Mouse (Mus musculus) Patski (cell line): ENCODE results near the gene Tcf21. TPM values are rescaled to one million over a fixed set of nuclear protein-coding genes. Genes with fewer than 3 reads are reported as not detected.

Experiments
- ATAC-seq: fragments of 100-300 bp; one replicate; pipeline ENCODE4 v1.8.0; 2021
- CTCF ChIA-PET: fragments of 350-600 bp; sonication (Branson Sonifier 250); formaldehyde crosslinking; loops from one replicate; lab custom pipeline; 2022; ENCODE audit warnings: inconsistent platforms; lab: Charles Lee
- POLR2A ChIA-PET: fragments of 350-600 bp; sonication (Branson Sonifier 250); formaldehyde crosslinking; loops from one replicate; lab custom pipeline; 2022; ENCODE audit warnings: antibody characterized with exemption, inconsistent platforms; lab: Charles Lee
- DNase-seq: peaks from one replicate; pipeline ENCODE4 v3.0.0-alpha.2; 2011; ENCODE audit warnings: low read depth, low spot score
- H3K27me3 ChIP-seq: fragments of 371-371 bp; one replicate; pipeline ENCODE4 v1.5.1; 2021
- CTCF ChIP-seq: fragments of 100-300 bp; IDR thresholded peaks from one replicate; pipeline ENCODE4 v1.5.1; 2021
- in situ Hi-C: fragments of 300-500 bp; cut with MboI; formaldehyde crosslinking; loops from 3 replicates; pipeline ENCODE4 v1.11.1; 2018; ENCODE audit warnings: low pct_unique_long_range_greater_than_20kb, mixed read lengths
- polyA plus RNA-seq: library from polyadenylated mRNA; unstranded; gene quantifications from one replicate; pipeline ENCODE4 v1.2.3, GENCODE M21; 2021

The Tcf21 gene
- polyA plus RNA-seq, 1 experiment from 2014 or later, result not detected

GRCm38 (mm10) chr10:22826244-22826643 lies 6.3 kb upstream of the Tcf21 start:
- in situ Hi-C loops, result no loop called here

GRCm38 (mm10) chr10:22822896-22823295 lies 2.9 kb upstream of the Tcf21 start:
- in situ Hi-C loops, result no loop called here
- DNase-seq (no peak), ATAC-seq (no peak)
- ChIA-PET POLR2A (no interaction called here), CTCF (interaction anchor here (1.6 kb wide), 1 partner anchor 9 kb away, joined by 4 read pairs; no protein-coding TSS in a partner anchor)
- peaks cover 38% of the 10 kb centered on the region for H3K27me3 ChIP-seq
- no peak for TF ChIP-seq CTCF

More at GRCm38 (mm10) chr10:22826244-22826643, 6.3 kb upstream of the Tcf21 start:
- CTCF ChIA-PET, result no interaction called here
- DNase-seq (no peak), ATAC-seq (no peak)
- TF ChIP-seq CTCF, result no peak
- H3K27me3 ChIP-seq, result peaks cover 27% of the 10 kb centered on the region
- POLR2A ChIA-PET, result no interaction called here

GRCm38 (mm10) chr10:22822486-22822885 lies 2.5 kb upstream of the Tcf21 start:
- CTCF ChIA-PET, result no interaction called here
- ATAC-seq (no peak), DNase-seq (no peak)
- in situ Hi-C loops, result no loop called here
- POLR2A ChIA-PET, result no interaction called here
- H3K27me3 ChIP-seq, result peaks cover 41% of the 10 kb centered on the region
- no peak for TF ChIP-seq CTCF

GRCm38 (mm10) chr10:22821709-22822108 lies 1.7 kb upstream of the Tcf21 start:
- DNase-seq (no peak), ATAC-seq (no peak)
- no peak for TF ChIP-seq CTCF
- H3K27me3 ChIP-seq, result peaks cover 46% of the 10 kb centered on the region
- in situ Hi-C loops, result no loop called here
- ChIA-PET CTCF (no interaction called here), POLR2A (no interaction called here)

GRCm38 (mm10) chr10:22821267-22821666 lies 1.3 kb upstream of the Tcf21 start:
- DNase-seq, result no peak
- no peak for TF ChIP-seq CTCF
- no peak for ATAC-seq
- in situ Hi-C loops, result no loop called here
- CTCF ChIA-PET, result no interaction called here
- H3K27me3 ChIP-seq, result peaks cover 50% of the 10 kb centered on the region
- POLR2A ChIA-PET, result interaction anchor here (0.7 kb wide), 1 partner anchor 115 kb away, joined by 5 read pairs; no protein-coding TSS in a partner anchor

- no peak for DNase-seq
- ATAC-seq, result no peak
- TF ChIP-seq CTCF, result no peak
- POLR2A ChIA-PET, result interaction anchor here (0.7 kb wide), 1 partner anchor 114 kb away, joined by 5 read pairs; no protein-coding TSS in a partner anchor
- CTCF ChIA-PET, result no interaction called here
- in situ Hi-C loops, result no loop called here
- H3K27me3 ChIP-seq, result peaks cover 55% of the 10 kb centered on the region
Measured at GRCm38 (mm10) chr10:22820841-22821240, 867 bp upstream of the Tcf21 start.

GRCm38 (mm10) chr10:22819239-22819870 lies 619 bp downstream of the Tcf21 start:
- in situ Hi-C loops, result no loop called here
- ATAC-seq, result no peak
- TF ChIP-seq CTCF, result no peak
- ChIA-PET POLR2A (no interaction called here), CTCF (no interaction called here)
- H3K27me3 ChIP-seq, result peaks cover 63% of the 10 kb centered on the region
- DNase-seq, result no peak

- no peak for DNase-seq
- in situ Hi-C loops, result no loop called here
- no peak for TF ChIP-seq CTCF
- ATAC-seq, result no peak
- peaks cover 63% of the 10 kb centered on the region for H3K27me3 ChIP-seq
- ChIA-PET CTCF (no interaction called here), POLR2A (interaction anchor here (0.6 kb wide), 1 partner anchor 994 kb away, joined by 6 read pairs; no protein-coding TSS in a partner anchor)
Measured at GRCm38 (mm10) chr10:22818600-22819238, 1.3 kb downstream of the Tcf21 start.

- no peak for TF ChIP-seq CTCF
- no peak for DNase-seq
- POLR2A ChIA-PET, result no interaction called here
- ATAC-seq, result no peak
- CTCF ChIA-PET, result no interaction called here
- H3K27me3 ChIP-seq, result peaks cover 65% of the 10 kb centered on the region
- in situ Hi-C loops, result no loop called here
Measured at GRCm38 (mm10) chr10:22817976-22818375, 2.0 kb downstream of the Tcf21 start.

- peaks cover 67% of the 10 kb centered on the region for H3K27me3 ChIP-seq
- no peak for DNase-seq
- ChIA-PET POLR2A (no interaction called here), CTCF (no interaction called here)
- in situ Hi-C loops, result no loop called here
- ATAC-seq, result no peak
- no peak for TF ChIP-seq CTCF
Measured at GRCm38 (mm10) chr10:22817561-22817960, 2.4 kb downstream of the Tcf21 start.

GRCm38 (mm10) chr10:22816237-22816762 lies 3.7 kb downstream of the Tcf21 start:
- no peak for ATAC-seq
- ChIA-PET POLR2A (no interaction called here), CTCF (no interaction called here)
- peaks cover 67% of the 10 kb centered on the region for H3K27me3 ChIP-seq
- in situ Hi-C loops, result no loop called here
- no peak for TF ChIP-seq CTCF
- no peak for DNase-seq
